Mouse (Mus musculus): ENCODE data around the gene Hivep2.

GRCm38 (mm10) chr10:14036472-14036871, 70.6 kb downstream of the Hivep2 start:
- TF ChIP-seq GATA1 (IDR thresholded peaks at IDR 0.05; ENCODE audit: borderline replicate concordance, low read length) = no peak
- TF ChIP-seq FLI1 (IDR thresholded peaks at IDR 0.05; ENCODE audit: low read length) = no peak
